Mouse (Mus musculus) lung, postnatal 10 days (tissue): ENCODE measurements at regions not wholly inside any gene's neighbourhood (a gene's known extent, or its start where the extent isn't known, plus 50 kb on each side); places are given as distances from the start of the nearest gene placed in this dataset.

ENCODE experiments used
- DNase-seq: peaks from one replicate; pipeline ENCODE4 v3.0.0; 2021

DNA sequence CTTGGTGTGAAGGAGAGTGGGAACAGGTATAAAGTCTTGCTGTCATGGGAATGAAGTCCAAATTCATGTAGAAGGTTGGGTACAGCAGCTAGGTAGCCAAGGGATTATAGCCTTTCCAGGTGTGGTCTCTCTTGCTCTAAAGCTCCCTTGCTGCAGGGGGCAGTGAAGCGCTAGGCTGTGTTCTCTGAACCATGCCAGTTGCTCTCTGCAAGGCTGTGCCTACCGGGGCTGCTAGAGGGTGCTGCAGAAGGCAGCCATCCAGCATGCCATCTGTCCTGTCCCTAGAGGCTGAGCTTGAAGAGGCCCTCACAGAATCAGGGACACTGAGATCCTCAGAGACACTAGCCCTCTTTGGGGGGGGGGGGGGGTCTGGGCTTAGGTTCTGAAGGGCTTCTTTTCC, 50.6 kb upstream of the Shank2 start:
- DNase-seq, result peak; percentile 64
